Mouse (Mus musculus) stomach, postnatal 0 days (tissue): ENCODE measurements around the gene Psme4.

Source experiments
- CTCF ChIP-seq: IDR thresholded peaks from 2 replicates; pipeline ENCODE4 v1.5.1; 2016; ENCODE audit warnings: antibody characterized with exemption, low read depth, mild to moderate bottlenecking, moderate library complexity
- EP300 ChIP-seq: optimal IDR thresholded peaks from 2 replicates; pipeline ENCODE3; 2016; ENCODE audit warnings: antibody characterized with exemption

- no peak for TF ChIP-seq CTCF
- no peak for TF ChIP-seq EP300
Measured at GRCm38 (mm10) chr11:30928079-30928478, 156.6 kb downstream of the Psme4 start.
